Mouse (Mus musculus) cortical plate, adult 2 months (tissue): ENCODE measurements around the gene Zdhhc14. TPM values are rescaled to one million over a fixed set of nuclear protein-coding genes. Genes with fewer than 3 reads are reported as not detected.

Experiments used
- H3K27ac ChIP-seq: fragments of 200-500 bp; 2 replicates; pipeline ENCODE4 v1.5.1; 2012; ENCODE audit warnings: low read length, control low read depth, inconsistent platforms; ENCODE audit not compliant: insufficient read depth
- H3K4me1 ChIP-seq: fragments of 200-500 bp; 2 replicates; pipeline ENCODE4 v1.6.1; 2011; ENCODE audit warnings: low read length; ENCODE audit not compliant: control insufficient read depth, insufficient read depth
- H3K4me3 ChIP-seq: fragments of 200-500 bp; 2 replicates; pipeline ENCODE4 v1.5.1; 2011; ENCODE audit warnings: mild to moderate bottlenecking, low read length, control low read depth; ENCODE audit not compliant: insufficient read depth
- CTCF ChIP-seq: fragments of 200-500 bp; IDR thresholded peaks from 2 replicates; pipeline ENCODE4 v1.5.1; 2011; ENCODE audit warnings: mild to moderate bottlenecking, control low read depth, low read length; ENCODE audit not compliant: insufficient read depth; ENCODE audit errors: extremely low read depth
- POLR2A ChIP-seq: fragments of 200-500 bp; IDR thresholded peaks from 2 replicates; pipeline ENCODE4 v1.6.1; 2011; ENCODE audit warnings: mild to moderate bottlenecking, low read length, control low read depth; ENCODE audit not compliant: insufficient read depth; ENCODE audit errors: extremely low read depth
- polyA plus RNA-seq: library from polyadenylated mRNA; depleted of rRNA; stranded (reverse); fragments of >200 nt; gene quantifications from 2 replicates; pipeline ENCODE4 v1.2.3, GENCODE M21; 2012

Gene Zdhhc14
- polyA plus RNA-seq, 1 experiment = 15.1 TPM

DNA sequence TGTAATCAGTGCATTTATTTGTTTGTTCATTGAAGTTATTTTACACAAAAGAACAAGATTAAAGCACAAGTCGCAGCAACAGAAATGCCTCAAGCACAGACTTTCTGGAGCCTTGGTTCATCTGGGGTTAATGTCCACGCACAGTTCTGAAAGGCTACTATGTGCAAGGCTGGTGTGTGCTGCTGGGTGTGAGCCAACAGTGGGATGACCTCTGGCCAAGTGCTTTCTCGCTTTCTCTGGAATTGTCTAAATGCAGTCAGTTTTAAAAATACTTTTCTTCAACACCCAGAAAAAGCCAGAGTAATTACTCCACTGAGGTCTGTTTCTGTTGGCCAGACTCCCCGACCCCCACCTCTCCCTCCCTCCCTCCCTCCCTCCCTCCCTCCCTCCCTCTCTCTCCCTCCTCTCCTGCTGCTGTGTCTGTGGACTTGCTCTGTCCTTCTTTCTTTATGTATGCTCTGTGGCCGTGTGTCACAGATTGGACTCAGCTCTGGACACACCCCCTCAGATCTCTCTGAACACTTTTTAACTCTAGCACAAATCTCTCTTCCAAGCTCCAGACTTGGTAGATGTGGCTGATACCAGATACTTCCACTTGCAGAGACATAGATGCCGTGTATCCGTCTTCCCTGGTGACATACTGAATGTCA, 206.2 kb downstream of the Zdhhc14 start:
- Histone ChIP-seq H3K4me1 (no peaks in the 10 kb centered on the region), H3K4me3 (no peak overlapping the region), H3K27ac (no peak overlapping the region)
- TF ChIP-seq CTCF (no peak), POLR2A (no peak)

DNA sequence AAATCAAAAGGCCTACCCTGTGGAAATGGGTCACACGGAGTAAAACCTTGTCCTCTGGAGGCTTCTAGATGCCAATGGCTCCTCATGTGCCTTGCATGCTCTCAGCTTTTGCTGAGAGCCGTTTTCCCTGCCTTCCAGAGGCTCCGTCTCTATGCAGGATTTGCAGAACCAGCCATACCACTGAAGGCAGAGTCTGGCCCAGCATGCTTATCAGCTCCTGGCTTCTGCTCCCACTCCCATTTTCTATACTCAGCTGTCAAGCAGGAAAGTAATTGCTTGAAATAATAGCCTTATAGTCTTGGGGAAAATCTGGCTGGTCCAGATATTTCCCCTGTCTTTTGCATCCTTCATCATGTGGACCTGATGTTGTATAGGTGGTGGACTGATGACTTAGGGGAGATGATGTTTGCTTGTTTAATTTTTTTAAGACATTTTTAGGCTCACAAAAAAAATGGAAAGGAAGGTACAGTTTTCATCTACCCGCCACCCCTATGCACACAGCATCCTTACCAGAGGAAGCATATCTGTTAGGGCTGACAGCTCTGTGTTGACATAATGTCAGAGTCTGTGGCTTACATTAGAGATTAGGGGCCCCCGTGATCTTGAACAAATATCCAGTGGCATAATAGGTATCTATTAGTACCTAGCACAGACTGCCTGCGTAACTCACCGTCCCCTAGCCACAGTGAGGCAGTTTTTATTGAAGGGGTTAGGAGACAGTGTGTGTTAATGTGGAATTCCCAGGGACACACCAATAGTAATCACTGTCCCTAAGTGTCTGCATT, 218.2 kb downstream of the Zdhhc14 start:
- H3K4me3 ChIP-seq = no peak overlapping the region
- 0 out of 2 replicates have a peak, but pooled peaks cover 2% of the 10 kb centered on the region for H3K4me1 ChIP-seq
- 0 out of 2 replicates have a peak overlapping the region, but pooled peaks have one; percentile 34 for H3K27ac ChIP-seq
- TF ChIP-seq CTCF (no peak), POLR2A (no peak)

DNA sequence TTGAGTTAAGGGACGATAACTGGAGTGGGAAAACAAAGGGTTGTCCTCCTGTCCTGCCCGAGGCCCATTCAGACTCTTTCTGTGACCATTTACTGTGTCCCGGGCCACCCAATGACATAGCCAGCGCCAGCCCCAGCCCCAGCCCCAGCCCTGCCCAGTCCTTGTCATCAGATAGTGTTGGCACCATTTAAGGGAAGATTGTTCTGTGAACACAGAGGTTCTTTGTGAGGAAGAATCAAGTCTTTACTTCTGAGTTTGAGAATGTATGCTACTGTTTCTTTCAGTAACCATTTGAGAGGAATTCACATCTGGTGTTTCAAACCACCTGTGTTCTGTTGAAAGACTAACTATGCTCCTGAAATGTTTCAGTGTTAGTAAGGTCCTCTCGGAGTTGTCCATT, 219.5 kb downstream of the Zdhhc14 start:
- H3K27ac ChIP-seq = peak overlapping the region; percentile 71; the same call in 1 of the 2 replicates
- 0 out of 2 replicates have a peak, but pooled peaks cover 2% of the 10 kb centered on the region for H3K4me1 ChIP-seq

DNA sequence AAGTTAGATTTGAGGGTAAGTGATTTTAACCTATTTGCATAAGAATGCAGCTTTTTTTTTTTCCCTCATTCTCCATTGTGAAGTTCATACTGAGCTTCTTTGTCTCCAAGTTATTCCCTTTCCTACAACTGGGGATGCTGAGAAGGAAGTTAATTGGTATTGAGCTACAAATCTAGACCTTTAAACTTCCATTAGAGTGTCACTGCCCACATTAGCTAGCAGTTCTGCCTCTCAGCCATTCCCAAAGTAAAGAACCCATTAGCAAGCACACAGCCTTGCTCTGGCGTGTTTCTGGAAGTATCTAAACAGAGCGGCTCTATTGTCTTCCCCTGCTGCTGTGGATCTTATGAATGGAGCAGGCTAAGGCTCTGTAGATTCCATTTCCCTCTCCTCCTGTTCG, 220.8 kb downstream of the Zdhhc14 start:
- no peak for TF ChIP-seq POLR2A
- TF ChIP-seq CTCF = no peak
- no peak overlapping the region for H3K4me3 ChIP-seq
- 0 out of 2 replicates have a peak, but pooled peaks cover 2% of the 10 kb centered on the region for H3K4me1 ChIP-seq
- H3K27ac ChIP-seq = peak overlapping the region; percentile 21

More for the DNA sequence above, 219.5 kb downstream of the Zdhhc14 start:
- no peak overlapping the region for H3K4me3 ChIP-seq
- TF ChIP-seq POLR2A (no peak), CTCF (no peak)

DNA sequence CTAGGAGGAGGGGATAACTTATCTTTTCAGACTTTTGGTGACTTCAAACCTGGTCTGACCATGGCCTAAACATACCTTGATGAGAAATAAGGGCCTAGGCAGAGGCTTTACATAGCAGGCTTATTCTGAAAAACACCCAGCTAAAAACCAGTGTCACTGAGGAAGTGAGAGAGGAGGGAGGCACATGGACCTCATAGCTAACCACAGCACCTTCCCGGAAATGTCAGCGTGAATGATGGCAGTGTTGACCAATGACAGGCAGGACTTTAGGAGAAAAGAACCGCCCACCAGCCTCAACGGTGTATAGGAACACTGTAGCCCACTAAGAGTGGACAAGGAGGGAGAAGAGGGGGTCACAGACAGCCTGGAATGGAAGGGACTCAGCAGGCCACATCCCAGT, 224.6 kb downstream of the Zdhhc14 start:
- Histone ChIP-seq H3K27ac (no peak overlapping the region), H3K4me3 (no peak overlapping the region), H3K4me1 (no peaks in the 10 kb centered on the region)
- TF ChIP-seq POLR2A (no peak), CTCF (no peak)

DNA sequence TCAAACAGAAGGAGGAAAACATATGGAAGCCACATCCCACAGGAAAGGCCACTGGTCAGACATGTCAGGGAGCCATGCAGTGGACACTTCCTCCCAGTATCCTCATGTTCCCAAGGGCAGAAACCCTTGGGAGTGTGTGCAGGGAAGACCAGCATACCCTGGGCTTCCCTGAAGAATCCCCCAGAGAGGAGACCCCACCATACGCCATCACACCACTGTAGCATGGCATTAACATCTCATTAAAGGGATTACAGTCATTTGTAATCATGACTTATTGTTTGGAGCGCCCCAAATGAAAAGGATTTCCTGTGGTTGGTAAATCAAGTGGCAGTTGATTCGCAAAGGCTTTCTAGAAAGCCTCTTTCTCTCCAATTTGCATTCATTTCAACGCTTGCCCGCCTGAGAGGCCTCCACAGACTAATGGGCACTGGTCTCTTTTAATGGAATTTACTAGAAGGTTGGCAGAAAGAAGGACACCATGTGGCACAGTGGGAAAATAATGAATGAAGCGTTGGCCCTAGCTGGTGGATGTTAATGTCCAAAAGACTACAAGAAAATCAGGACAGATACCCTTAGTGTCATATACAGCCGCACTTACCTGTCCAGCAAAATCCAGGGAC, 226.5 kb downstream of the Zdhhc14 start:
- Histone ChIP-seq H3K4me3 (no peak overlapping the region), H3K4me1 (no peaks in the 10 kb centered on the region), H3K27ac (no peak overlapping the region)
- TF ChIP-seq CTCF = no peak
- no peak for TF ChIP-seq POLR2A

DNA sequence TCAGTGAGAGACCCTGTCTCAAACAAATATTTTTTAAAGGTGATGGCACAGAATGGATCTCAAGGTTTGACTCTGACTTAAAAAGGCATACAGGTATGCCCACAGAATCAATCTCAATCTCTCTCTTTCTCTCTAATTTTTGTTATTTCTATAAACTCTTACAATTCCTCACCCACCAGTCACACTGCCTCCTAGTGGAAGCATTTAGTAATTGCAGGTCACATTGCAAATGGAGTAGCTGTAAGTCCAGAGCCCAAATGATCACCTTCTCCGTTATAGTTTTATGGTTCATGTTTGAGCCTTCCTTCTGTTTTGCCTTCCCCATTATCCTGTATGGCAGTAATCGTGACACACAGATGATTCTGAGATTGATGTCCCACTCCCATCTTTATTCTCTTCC, 230.4 kb downstream of the Zdhhc14 start:
- Histone ChIP-seq H3K4me3 (no peak overlapping the region), H3K27ac (no peak overlapping the region), H3K4me1 (no peaks in the 10 kb centered on the region)
- TF ChIP-seq POLR2A (no peak), CTCF (no peak)

DNA sequence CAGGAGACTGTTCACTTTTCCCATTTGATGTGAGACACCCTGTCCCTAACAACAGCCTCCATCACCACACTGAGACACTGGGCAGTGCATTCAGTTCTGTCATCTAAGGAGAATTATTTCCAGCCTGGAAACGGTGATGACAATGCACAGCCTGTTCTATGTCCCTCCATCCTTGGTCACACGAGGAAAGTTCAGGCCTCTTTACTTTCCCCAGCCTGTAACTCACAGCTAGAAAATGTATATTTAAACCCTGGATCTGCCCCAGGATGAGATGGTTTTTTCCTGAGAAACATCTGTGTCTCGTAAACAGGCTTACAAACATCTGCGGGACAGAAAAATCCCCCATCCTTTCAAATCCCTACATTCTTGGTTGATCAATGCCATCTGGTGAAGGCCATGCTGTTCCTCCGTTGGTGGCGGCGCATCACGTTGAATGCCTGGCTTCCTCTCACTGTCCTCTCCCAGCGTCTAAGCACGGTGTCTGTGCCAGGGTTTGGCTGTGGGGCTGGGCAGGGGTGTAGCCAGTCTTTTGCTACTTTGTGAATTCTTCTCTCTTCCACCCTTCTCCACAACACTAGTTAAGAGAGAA, 231.3 kb downstream of the Zdhhc14 start:
- H3K27ac ChIP-seq = no peak overlapping the region
- H3K4me3 ChIP-seq = no peak overlapping the region
- no peak for TF ChIP-seq CTCF
- H3K4me1 ChIP-seq = no peaks in the 10 kb centered on the region

DNA sequence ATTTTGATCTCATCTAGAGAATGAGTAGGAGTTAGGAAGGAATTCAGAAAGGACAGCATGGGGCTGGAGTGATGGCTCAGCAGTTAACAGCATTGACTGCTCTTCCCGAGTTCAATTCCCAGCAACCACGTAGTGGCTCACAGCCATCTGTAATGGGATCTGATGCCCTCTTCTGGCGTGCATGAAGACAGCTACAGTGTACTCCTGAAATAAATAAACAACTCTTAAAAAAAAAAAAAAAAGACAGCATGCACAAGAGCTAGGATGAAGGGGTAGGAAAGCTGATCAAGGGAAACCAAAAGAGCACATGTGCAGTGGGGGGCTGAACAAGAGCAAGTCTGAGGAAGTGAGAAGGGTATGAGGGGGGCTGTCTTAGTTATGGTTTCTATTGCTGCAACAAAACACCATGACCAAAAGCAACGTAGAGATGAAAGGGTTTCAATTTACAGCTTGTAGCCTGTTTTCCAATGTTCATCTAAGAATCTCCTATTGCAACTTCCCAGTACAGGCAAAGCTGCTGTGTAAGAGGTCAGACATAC, 237.3 kb downstream of the Zdhhc14 start:
- no peak for TF ChIP-seq POLR2A
- TF ChIP-seq CTCF = no peak
- H3K4me1 ChIP-seq = no peaks in the 10 kb centered on the region

More for the DNA sequence above, 237.3 kb downstream of the Zdhhc14 start:
- Histone ChIP-seq H3K27ac (no peak overlapping the region), H3K4me3 (no peak overlapping the region)
